Mouse (Mus musculus): ENCODE measurements around the gene Phf6. TPM values are rescaled to one million over a fixed set of nuclear protein-coding genes. Genes with fewer than 3 reads are reported as not detected.
A peak's percentile ranks its signal among the peaks of the same experiment; 100 is the strongest.
"Not testable (repeated sequence)": the region's sequence is repeated elsewhere in the genome, so short reads cannot be mapped to it uniquely, and the experiment has no call there.

The Phf6 gene
- polyA plus RNA-seq, 1 experiment from 2014 or later, result 104 TPM

DNA sequence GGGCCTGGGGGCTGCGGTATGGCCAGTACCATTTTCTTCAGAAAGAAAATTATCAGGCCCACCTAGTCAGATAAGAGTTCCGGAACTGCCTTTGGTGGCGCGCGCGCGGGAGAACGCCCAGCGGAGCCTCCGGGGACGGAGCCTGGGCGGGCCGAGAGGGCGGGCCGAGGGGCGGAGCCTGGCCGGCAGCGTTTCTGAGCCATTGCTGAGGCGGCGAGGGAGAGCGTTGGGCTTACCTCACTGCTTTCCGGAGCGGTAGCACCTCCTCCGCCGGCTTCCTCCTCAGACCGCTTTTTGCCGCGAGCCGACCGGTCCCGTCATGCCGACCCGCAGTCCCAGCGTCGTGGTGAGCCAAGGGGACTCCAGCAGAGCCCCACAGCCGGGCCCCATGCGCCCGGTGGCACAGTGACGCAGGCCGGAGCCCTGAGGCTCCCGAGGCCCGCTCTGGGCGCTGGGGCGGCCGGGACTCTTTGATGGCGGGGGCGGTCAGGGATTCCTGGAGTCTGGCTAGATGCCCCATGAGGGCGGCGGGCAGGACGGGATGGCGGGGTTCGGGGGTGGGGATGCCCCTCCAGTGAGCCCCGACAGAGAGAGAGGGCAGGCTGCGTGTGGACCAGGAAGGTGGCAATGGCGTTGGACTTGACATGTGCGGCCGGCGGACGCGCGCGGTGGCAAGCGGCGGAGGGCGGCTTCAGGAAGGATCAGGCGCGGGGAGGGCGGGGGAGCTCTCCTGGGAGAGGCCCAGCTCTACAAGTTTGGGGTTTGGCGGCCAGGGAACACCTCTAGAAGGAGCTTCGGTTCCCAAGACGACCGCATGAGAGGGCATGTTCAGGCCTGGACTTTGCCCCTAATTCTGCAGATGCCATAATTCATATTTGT, 76.1 kb downstream of the Phf6 start, which contains the start of gene Hprt:
Hprt (plus strand) TSS at position 233 of the 879 bp plus-strand sequence.
- Histone ChIP-seq H3K27ac (replicated peaks) (peak within 1 kb of the TSS; percentile 91), H3K4me1 (peaks cover 7% of the 10 kb centered on the region; the same call in 1 of the 2 replicates), H3K9me3 (0 out of 2 replicates have a peak, but pooled peaks cover 2% of the 10 kb centered on the region), H3K27me3 (replicated peaks; ENCODE audit: low read depth, poor library complexity, severe bottlenecking) (no peaks in the 10 kb centered on the region), H3K36me3 (replicated peaks) (0 out of 2 replicates have a peak, but pooled peaks cover 3% of the 10 kb centered on the region), H3K4me3 (peak within 1 kb of the TSS; percentile 73)
- WGBS, result 17% methylated on average over 72 of the region's 72 CpGs
- DNase-seq (ENCODE audit: low spot score), result peak; percentile 90

DNA sequence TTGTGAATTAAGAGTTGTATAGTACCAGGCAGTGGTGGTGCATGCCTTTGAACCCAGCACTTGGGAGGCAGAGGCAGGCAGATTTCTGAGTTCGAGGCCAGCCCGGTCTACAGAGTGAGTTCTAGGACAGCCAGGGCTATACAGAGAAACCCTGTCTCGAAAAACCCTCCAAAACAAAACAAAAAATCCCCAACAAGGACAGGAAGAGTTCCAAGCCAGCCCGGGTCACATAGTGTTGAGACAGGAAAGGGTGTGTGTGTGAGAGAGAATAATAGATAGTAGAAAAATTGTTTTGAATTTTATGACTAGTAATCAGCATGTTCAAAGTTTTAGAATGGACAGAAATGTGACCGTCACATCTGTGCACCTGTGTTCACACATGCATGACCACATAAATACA, 82.7 kb downstream of the Phf6 start:
- H3K36me3 ChIP-seq (replicated peaks), result peaks cover 10% of the 10 kb centered on the region
- DNase-seq (ENCODE audit: low spot score); H3K4me3 ChIP-seq; H3K4me1 ChIP-seq; H3K27ac ChIP-seq (replicated peaks); H3K9me3 ChIP-seq; H3K27me3 ChIP-seq (replicated peaks; ENCODE audit: low read depth, poor library complexity, severe bottlenecking): not testable (repeated sequence)
- 89% methylated on average over 5 of the region's 5 CpGs for WGBS

DNA sequence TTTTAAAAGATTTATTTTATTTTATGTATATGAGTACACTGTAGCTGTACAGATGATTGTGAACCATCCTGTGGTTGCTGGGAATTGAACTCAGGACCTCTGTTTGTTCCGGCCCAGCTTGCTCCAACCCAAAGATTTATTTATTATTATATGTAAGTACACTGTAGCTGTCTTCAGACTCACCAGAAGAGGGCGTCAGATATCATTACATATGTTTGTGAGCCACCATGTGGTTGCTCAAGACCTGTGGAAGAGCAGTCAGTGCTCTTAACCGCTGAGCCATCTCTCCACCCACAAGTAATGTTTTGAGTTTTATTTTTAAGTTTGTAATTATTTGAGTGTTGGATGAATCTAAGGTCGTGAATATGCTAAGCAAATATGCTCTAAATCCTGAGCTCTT, 92.8 kb downstream of the Phf6 start:
- not testable (repeated sequence) for H3K4me1 ChIP-seq; H3K9me3 ChIP-seq; H3K4me3 ChIP-seq; H3K27ac ChIP-seq (replicated peaks); H3K27me3 ChIP-seq (replicated peaks; ENCODE audit: low read depth, poor library complexity, severe bottlenecking); DNase-seq (ENCODE audit: low spot score)
- peaks cover 31% of the 10 kb centered on the region for H3K36me3 ChIP-seq (replicated peaks)
- WGBS, result 66% methylated on average over 4 of the region's 4 CpGs

DNA sequence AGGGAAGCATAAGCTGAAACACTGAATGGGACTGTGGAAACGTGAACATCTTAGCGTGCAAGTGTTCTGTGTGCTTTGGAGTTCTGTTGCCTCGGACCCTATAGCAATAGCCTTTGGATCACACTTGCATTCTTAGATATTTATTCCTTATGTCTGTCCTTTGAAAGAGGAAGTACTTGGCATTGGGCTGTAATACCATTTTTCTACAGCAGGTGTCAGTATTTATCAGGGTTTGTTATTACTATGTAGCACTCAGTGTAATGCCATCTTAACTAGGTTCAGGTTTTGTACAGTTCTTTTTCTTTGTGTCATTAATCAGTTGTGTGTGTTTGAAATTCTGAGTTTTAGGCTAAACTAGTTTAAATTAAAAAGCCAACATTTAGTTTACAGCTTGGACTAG, 94.0 kb downstream of the Phf6 start:
- Histone ChIP-seq H3K27me3 (replicated peaks; ENCODE audit: low read depth, poor library complexity, severe bottlenecking) (no peaks in the 10 kb centered on the region), H3K36me3 (replicated peaks) (peaks cover 25% of the 10 kb centered on the region), H3K4me3 (no peak overlapping the region), H3K4me1 (no peaks in the 10 kb centered on the region), H3K9me3 (no peaks in the 10 kb centered on the region), H3K27ac (replicated peaks) (no peak overlapping the region)
- WGBS, result 61% methylated on average over 3 of the region's 3 CpGs
- no peak for DNase-seq (ENCODE audit: low spot score)

Other genes starting within 250 kb of the Phf6 start
- 5.0 and 5.8 TPM in 2 replicates for gene Ccdc160, start 121.1 kb upstream of the Phf6 start, polyA plus RNA-seq (2016; fragmentation: Nextera tagmentation; extraction: Ambion mirVana)
- 96.5 and 104 TPM in 2 replicates for gene Hprt, start 75.9 kb downstream of the Phf6 start, polyA plus RNA-seq (2016; fragmentation: Nextera tagmentation; extraction: Ambion mirVana)

Measured in embryonic facial prominence, embryonic 10.5 days (tissue).